Mouse (Mus musculus): ENCODE data around the gene Cdca5.

Gene Cdca5

DNA sequence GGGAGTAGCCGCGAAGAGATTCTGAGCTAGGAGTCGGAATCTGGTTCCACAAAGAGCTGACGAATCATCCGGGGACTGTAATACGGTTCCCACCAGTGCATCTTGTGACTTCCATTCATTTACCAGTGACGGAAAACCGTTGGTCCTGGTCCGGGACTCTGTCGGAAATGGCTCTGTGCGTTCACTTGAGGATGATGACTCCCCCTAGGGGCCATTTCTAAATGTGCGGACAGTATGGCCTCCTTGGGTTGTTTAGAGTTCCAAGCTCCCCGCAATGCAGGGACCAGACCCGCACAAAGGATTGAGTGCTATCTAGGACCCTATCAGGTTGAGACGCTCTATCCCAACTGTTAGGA is 56.6 kb downstream of the Cdca5 start, which contains the start of gene Arl2:
Gene Arl2 (minus strand): TSS at position 155 of the 356 bp plus-strand sequence.
- peak; percentile 94 for DNase-seq (ENCODE audit: low read depth)
